Mouse (Mus musculus): ENCODE measurements around the gene Coro6.

The Coro6 gene

GRCm38 (mm10) chr11:77464684-77465083, 2.5 kb downstream of the Coro6 start:
- no peak for DNase-seq (ENCODE audit: low read depth in 1 of 2, low spot score in 2 of 2)

GRCm38 (mm10) chr11:77465111-77465510, 2.9 kb downstream of the Coro6 start:
- DNase-seq (ENCODE audit: low read depth in 1 of 2, low spot score in 2 of 2) = no peak

DNA sequence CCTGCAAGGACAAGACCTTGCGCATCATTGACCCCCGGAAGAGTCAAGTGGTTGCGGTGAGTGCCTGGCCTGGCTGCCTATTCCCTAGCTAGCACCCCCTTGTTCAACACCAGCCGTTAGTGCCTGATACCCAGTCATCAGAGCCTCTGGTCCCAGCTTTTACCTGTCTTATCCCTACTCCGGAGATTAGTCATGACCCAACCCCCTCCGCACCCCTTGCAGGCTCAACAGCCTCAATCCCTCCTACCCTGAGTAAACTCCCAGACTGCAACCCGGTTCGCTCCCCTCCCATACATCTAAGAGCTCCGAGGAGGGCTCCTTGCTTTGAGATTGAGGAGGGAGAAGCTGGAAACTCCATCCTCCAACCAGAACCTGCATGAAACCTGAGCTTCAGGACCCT, 4.3 kb downstream of the Coro6 start:
- no peak for DNase-seq (ENCODE audit: low read depth in 1 of 2, low spot score in 2 of 2)

GRCm38 (mm10) chr11:77467157-77467556, 4.9 kb downstream of the Coro6 start:
- DNase-seq (ENCODE audit: low read depth in 1 of 2, low spot score in 2 of 2) = peak in 1 of 2 experiments; percentile 69

GRCm38 (mm10) chr11:77467784-77468183, 5.6 kb downstream of the Coro6 start:
- DNase-seq (ENCODE audit: low read depth in 1 of 2, low spot score in 2 of 2) = peak; percentile 62 to 71

DNA sequence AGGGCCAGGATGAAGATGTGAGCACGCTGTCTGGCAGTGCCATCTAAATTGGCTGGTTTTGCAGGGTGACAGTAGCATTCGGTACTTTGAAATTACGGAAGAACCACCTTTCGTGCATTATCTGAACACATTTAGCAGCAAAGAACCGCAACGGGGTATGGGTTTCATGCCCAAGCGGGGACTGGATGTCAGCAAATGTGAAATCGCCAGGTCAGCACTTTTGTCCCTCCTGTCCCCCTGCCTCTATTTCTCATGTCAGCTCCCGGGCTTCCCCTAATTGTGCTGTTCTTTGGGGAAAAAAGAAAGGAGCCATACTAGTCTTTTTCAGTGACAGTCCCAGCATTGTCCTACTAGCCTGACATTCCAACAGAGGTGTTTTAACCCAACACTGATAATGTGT, 6.2 kb downstream of the Coro6 start:
- DNase-seq (ENCODE audit: low read depth in 1 of 2, low spot score in 2 of 2) = no peak

DNA sequence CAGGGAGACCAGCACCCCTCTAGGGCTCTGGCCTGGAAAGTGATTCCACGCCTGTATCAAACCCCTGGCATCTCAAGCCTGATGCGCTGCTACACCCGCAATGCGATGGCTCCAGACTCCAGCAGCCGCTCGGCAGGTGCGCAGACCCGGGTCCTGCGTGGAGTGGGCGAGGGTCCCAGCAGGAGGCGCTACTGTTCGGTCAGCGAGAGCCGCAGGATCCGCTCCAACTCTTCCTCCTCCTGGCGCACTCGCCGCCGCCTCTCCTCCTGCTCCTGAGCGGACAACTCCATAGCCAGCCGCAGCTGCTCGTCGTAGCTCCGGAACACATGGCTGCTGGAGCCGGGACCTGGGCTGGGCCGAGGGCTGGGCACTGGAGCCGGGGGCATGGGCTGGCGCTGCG, 9.2 kb downstream of the Coro6 start:
- no peak for DNase-seq (ENCODE audit: low read depth in 1 of 2, low spot score in 2 of 2)

- DNase-seq (ENCODE audit: low read depth in 1 of 2, low spot score in 2 of 2) = no peak
Observed at GRCm38 (mm10) chr11:77472775-77473174, 10.6 kb downstream of the Coro6 start.

DNA sequence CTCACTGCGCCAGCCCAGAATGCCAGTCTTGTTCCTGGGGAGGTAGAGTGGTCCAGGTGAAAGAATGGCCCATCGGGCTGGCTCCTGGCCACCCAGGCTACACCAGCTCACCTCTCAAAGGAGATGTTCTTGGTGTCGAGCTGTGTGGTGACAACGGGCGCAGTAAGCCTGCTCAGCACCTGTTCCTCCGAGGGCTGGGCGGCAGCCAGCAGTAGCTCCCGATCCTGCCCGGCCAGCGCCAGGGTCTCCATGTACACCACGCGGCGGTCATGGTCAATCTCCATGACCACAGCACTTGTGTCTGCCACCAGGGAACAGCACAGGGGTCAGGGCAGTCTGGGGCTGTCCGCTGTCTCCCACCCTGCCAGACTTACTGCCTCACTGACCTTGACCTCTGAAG, 14.0 kb downstream of the Coro6 start:
- no peak for DNase-seq (ENCODE audit: low read depth in 1 of 2, low spot score in 2 of 2)

DNA sequence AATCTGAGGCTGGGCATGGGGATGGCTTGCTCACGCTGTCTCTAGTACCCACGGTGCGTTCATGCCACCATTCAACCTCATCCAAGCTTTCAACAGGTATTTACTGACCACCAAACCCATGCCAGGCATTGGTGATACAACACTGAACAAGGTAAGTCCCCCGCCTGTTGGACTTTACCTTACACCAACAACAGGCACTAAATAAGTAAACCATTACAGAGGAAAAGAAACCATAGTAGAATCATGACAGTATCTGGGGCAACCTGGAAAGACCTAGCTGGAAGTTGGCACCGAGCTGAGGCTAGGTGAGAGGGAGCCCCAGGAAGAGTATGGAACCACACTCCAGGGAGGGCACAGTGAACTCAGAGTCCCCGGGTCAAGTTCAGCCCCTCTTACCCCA, 14.7 kb downstream of the Coro6 start:
- no peak for DNase-seq (ENCODE audit: low read depth in 1 of 2, low spot score in 2 of 2)

DNA sequence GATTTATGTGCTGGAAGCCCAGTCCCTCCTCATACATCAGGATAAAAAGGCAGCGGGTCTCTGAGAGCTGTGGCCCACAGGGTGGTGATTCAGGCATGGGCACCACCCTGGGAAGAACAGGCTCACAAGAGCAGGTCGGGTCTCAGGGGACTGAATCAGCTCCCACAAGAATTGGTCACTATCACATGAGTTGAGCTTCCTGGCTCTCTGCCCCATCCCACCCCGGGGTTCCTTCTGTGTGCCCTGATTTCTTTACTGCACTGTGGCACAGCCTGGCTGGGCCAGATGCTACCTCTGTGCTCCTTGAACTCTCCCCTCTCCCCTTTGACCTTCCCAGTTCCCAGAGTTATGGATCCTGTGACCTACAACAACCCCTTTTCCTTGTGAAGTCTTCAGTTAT, 20.8 kb downstream of the Coro6 start:
- DNase-seq (ENCODE audit: low read depth in 1 of 2, low spot score in 2 of 2) = no peak

GRCm38 (mm10) chr11:77483510-77484255, 21.5 kb downstream of the Coro6 start:
- DNase-seq (ENCODE audit: low read depth in 1 of 2, low spot score in 2 of 2) = no peak

GRCm38 (mm10) chr11:77485229-77485628, 23.0 kb downstream of the Coro6 start:
- no peak for DNase-seq (ENCODE audit: low read depth in 1 of 2, low spot score in 2 of 2)

GRCm38 (mm10) chr11:77486798-77487197, 24.6 kb downstream of the Coro6 start:
- DNase-seq (ENCODE audit: low read depth in 1 of 2, low spot score in 2 of 2) = no peak

DNA sequence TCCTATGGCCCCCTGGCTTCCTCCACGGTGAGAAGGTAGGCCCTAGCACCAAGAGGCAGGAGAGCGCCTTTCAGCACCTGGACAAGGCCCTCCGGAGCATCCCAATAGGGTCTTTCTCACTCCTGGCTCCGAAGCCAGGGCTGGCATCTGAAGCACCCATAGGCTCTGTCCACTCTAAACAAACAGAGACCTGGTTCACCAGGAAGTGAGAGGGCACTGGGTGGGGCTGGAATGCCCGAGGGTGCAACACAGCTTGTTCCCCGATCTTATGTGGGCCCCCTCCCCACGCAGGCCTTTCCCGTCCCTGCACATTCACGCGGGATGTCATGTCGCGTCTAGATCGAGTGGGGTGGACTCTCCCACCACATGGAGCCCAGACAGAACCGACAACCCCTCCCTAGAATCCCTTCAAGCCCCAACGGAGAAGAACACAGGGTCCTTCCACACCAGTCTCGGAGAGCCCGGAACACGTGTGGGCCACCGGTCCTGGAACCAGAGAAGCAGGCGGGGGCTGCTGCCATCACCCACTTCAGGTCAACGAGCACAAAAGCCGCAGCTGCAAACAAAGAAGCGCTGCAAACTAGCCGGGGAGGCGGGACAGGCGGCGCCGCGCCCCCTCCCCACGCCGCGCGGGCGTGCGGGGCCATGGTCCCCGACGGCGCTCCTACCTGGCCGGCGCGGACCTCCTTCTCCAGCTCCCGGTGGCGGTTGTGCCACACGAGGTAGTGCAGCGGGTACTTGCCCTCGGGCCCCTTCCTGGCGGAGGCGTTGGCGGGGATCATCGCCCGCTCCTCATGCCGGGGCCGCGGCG, 26.8 kb downstream of the Coro6 start:
- DNase-seq (ENCODE audit: low read depth in 1 of 2, low spot score in 2 of 2) = no peak

GRCm38 (mm10) chr11:77489591-77490235, 27.5 kb downstream of the Coro6 start, which contains the start of gene Ankrd13b:
Gene Ankrd13b, minus strand, starts transcription at chr11:77489678.
- no peak for DNase-seq (ENCODE audit: low read depth in 1 of 2, low spot score in 2 of 2)

GRCm38 (mm10) chr11:77490451-77490850, 28.2 kb downstream of the Coro6 start:
- no peak for DNase-seq (ENCODE audit: low read depth in 1 of 2, low spot score in 2 of 2)

DNA sequence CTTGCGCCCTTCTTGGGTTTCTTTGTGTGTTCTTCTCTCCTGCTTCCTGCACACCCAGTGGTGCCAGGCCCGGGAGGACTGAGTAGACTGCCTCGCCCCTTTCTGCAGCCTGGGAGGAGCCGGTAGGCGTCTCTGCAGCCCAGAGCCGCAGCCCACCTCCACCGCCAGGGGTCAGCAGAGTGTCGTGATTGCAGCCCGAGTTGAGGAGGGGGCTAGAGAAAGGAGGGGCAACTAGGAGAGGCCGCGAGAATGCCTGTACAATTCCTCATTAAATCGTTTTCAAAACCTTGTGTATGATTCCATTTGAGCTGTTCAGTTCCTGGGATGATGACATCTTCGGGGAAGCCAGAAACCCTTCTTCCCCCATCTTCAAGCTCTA, 28.9 kb downstream of the Coro6 start:
- peak in 1 of 2 experiments; percentile 70 for DNase-seq (ENCODE audit: low read depth in 1 of 2, low spot score in 2 of 2)

GRCm38 (mm10) chr11:77491502-77492291, 29.5 kb downstream of the Coro6 start:
- no peak for DNase-seq (ENCODE audit: low read depth in 1 of 2, low spot score in 2 of 2)

- DNase-seq (ENCODE audit: low read depth in 1 of 2, low spot score in 2 of 2) = no peak
Observed at GRCm38 (mm10) chr11:77492311-77492871, 30.2 kb downstream of the Coro6 start.

GRCm38 (mm10) chr11:77492911-77493332, 30.7 kb downstream of the Coro6 start:
- peak; percentile 56 to 76 for DNase-seq (ENCODE audit: low read depth in 1 of 2, low spot score in 2 of 2)
